29 mouse cellular contexts compared by ENCODE assay signal in the genomic region with DNA sequence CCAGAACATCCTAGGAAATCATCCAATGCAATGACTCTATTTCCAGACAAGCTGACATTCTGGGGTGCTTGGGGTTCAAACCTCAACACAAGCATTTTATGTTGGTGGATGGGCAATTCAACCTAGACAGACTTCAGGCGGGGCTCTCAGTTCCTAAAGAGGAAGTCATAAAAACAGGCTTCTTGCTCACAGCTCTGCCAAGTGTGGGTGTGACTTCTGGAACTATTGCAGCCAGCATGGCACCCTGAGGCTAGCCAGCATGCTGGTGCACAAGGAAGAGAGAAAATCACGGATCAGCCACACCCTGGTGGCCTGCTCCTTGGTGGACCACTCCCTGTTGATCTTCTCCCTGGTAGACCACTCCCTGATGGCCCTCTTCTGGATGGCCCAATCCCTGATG. TPM values are rescaled to one million over a fixed set of nuclear protein-coding genes. Genes with fewer than 3 reads are reported as not detected.
DNase-seq lines count a peak whose midpoint lies in the region; ATAC-seq and TF ChIP-seq lines count a peak whose summit lies in the region.
"Had no signal": no experiment of that assay in that cellular context is flagged by ENCODE, and none has a peak within 500 bp of the region (broad histone marks: within the 10 kb centered on the region; RNA-seq: fewer than 3 reads in every experiment).

No protein-coding gene starts in this region.

- H3K4me1 ChIP-seq in G1E (ENCODE audit: insufficient read depth, low read depth, low read length): peaks cover 6% of the 10 kb centered on the region
- H3K4me1 ChIP-seq: heart, embryonic 10.5 days; heart, embryonic 13.5 days; hindbrain, embryonic 12.5 days had no signal

- peak; percentile 40 for ATAC-seq in G1E (ENCODE audit: extremely low read depth, insufficient number of reproducible peaks, low FRiP score, poor library complexity, severe bottlenecking)
- ATAC-seq in hematopoietic stem cell, adult 5-6 weeks (replicated peaks in 1 of 2; ENCODE audit: insufficient read depth in 1 of 2, low FRiP score in 2 of 2, low TSS enrichment in 1 of 2, low read depth in 1 of 2, poor library complexity in 2 of 2, severe bottlenecking in 2 of 2): peak; percentile 39 to 82; a peak in 3 of 4 replicates
- ATAC-seq in megakaryocyte progenitor cell, adult 5-6 weeks (replicated peaks; ENCODE audit: poor library complexity): peak; percentile 50
- ATAC-seq: forebrain, embryonic 13.5 days; forebrain, embryonic 16.5 days; hindbrain, embryonic 16.5 days; Patski had no signal

- H3K9me3 ChIP-seq in G1E (replicated peaks): no peaks in the 10 kb centered on the region
- H3K9me3 ChIP-seq: forebrain, embryonic 10.5 days; heart, embryonic 10.5 days; heart, embryonic 13.5 days; hindbrain, embryonic 12.5 days had no signal

- H3K36me3 ChIP-seq in G1E (replicated peaks): no peaks in the 10 kb centered on the region
- H3K36me3 ChIP-seq: forebrain, embryonic 10.5 days; heart, embryonic 10.5 days; heart, embryonic 13.5 days; hindbrain, embryonic 12.5 days had no signal

- H3K4me3 ChIP-seq in G1E (ENCODE audit: low read depth, low read length): no peak overlapping the region
- no peak overlapping the region for H3K4me3 ChIP-seq in left cerebral cortex, adult 2 months
- H3K4me3 ChIP-seq: forebrain, embryonic 10.5 days; forebrain, embryonic 13.5 days; gastrocnemius, adult 2 months; heart, embryonic 10.5 days; heart, embryonic 13.5 days; hindbrain, embryonic 12.5 days had no signal

- TF ChIP-seq CTCF in G1E (IDR thresholded peaks at IDR 0.05; ENCODE audit: low read depth, low read length): no peak
- no peak for TF ChIP-seq CTCF in left cerebral cortex, adult 2 months (IDR thresholded peaks at IDR 0.05)

- H3K27me3 ChIP-seq in G1E (ENCODE audit: insufficient read depth, low read length): peaks cover 14% of the 10 kb centered on the region
- H3K27me3 ChIP-seq: CH12.LX; forebrain, embryonic 13.5 days; heart, embryonic 13.5 days; hindbrain, embryonic 12.5 days had no signal

- no peak for DNase-seq in G1E (ENCODE audit: low spot score)
- peak; percentile 32 for DNase-seq in MEL-GATA-1-ER (ENCODE audit: extremely low read depth, low read depth)
- no peak for DNase-seq in testis, postnatal 14 days (ENCODE audit: low spot score)
- DNase-seq in left cerebral cortex, adult 2 months (ENCODE audit: extremely low spot score in 1 of 2, low spot score in 2 of 2): no peak
- no peak for DNase-seq in heart, adult 9 months (ENCODE audit: low spot score in 2 of 2)
- DNase-seq: adrenal gland, postnatal 10 days; adrenal gland, postnatal 36 days; B cell, adult 2 months; cerebellum, adult 18-20 months; cerebellum, adult 9-11 months; cerebellum, postnatal 25 days; gastrocnemius, adult 2 months; gastrocnemius, postnatal 14 days; heart, adult 18-20 months; heart, postnatal 14 days; heart, postnatal 4 days; kidney, adult 11 months had no signal

- intact Hi-C loops in left cerebral cortex, adult 2 months (cut with DNase I): no loop called here

- no peak overlapping the region for H3K27ac ChIP-seq in left cerebral cortex, adult 2 months
- H3K27ac ChIP-seq: forebrain, embryonic 10.5 days; forebrain, embryonic 13.5 days; gastrocnemius, adult 2 months; heart, embryonic 10.5 days; heart, embryonic 13.5 days; hindbrain, embryonic 12.5 days had no signal

RNA-seq across cellular contexts. Expression of gene Copb2, which starts 32.5 kb away (rescaled TPM):
- total RNA-seq in G1E (2014; fragmentation: Nextera tagmentation): 194 and 197 TPM in 2 replicates
- total RNA-seq in G1E (2017): 182 and 205 TPM in 2 replicates
- polyA plus RNA-seq in G1E (2012): 6.8 and 9.4 TPM in 2 replicates
- total RNA-seq in hematopoietic stem cell, adult 5-6 weeks (2017): 178 and 185 TPM in 2 replicates
- total RNA-seq in megakaryocyte progenitor cell, adult 5-6 weeks (2015): 169 and 203 TPM in 2 replicates
- 183 and 190 TPM in 2 replicates for total RNA-seq in megakaryocyte progenitor cell, adult 5-6 weeks (2017)
- total RNA-seq in left cerebral cortex, adult 2 months (2021): 10 to 100 TPM; 84.2 to 91.0 TPM

RNA-seq across cellular contexts. Expression of gene Rbp2, which starts 45.1 kb away (rescaled TPM):
- total RNA-seq in G1E (2014; fragmentation: Nextera tagmentation) (not detected in 2 replicates), G1E (2017) (0.58 TPM in 1 of 2 replicates, not detected in the other)
- 0.39 and 0.45 TPM in 2 replicates for polyA plus RNA-seq in G1E (2012)
- total RNA-seq in hematopoietic stem cell, adult 5-6 weeks (2017): 1.1 TPM in 1 of 2 replicates, not detected in the other
- not detected in 2 replicates for total RNA-seq in megakaryocyte progenitor cell, adult 5-6 weeks (2015)
- total RNA-seq in megakaryocyte progenitor cell, adult 5-6 weeks (2017): not detected in 2 replicates
- total RNA-seq in left cerebral cortex, adult 2 months (2021): not detected
- total RNA-seq: adrenal gland, adult 18-20 months; adrenal gland, postnatal 36 days; gastrocnemius, adult 2 months; gastrocnemius, postnatal 14 days; heart, adult 18-20 months; heart, postnatal 14 days; heart, postnatal 4 days had no signal
- polyA plus RNA-seq: forebrain, embryonic 13.5 days; forebrain, embryonic 16.5 days; heart, embryonic 13.5 days; Patski had no signal
